Mouse (Mus musculus) NIH3T3 (cell line): ENCODE measurements around the gene Alg12.

ENCODE experiments used
- DNase-seq: peaks from one replicate; pipeline ENCODE4 v3.0.0-alpha.2; 2012; ENCODE audit warnings: low read depth

The Alg12 gene

DNA sequence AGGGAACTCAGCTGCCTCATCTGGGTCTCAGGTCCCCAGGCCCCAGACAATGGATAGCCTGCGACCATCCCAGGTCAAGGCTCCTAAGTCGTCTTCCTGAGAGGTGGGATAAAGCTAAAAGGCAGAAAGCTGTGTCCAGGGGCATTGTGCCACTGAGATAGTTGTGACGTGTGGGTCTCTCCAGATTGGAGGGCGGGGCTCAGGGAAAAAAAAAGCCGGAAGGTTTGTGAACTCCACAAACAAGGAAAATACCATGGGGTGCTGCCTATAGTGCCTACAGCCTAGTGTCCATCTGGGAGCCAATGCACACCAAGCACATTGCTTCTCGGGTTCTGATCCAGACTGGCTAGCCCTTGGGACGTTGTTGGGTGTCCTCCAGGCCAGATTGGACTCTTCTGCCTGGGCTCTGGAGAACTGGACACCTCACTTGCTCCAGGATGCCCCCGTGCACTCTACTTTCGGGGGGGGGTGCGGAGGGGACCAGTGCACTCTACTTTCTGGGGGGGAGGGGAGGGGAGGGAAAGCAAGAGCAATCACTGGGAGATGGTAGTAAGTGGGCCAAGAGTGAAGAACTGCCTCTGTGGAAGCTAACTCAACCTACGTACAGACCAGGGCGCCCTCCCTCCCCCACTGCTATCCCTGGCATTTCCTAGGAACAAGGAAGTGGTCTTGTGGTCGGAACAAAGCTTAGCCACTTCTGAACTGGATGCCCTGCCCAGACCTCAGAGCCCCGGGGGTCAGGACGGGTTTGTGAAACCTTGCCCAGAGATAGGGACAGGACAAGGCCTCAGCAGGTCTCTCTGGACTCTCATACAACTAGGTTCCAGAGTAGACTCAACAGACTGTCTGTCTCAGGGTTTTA is 36.1 kb upstream of the Alg12 start:
- peak; percentile 50 for DNase-seq

DNA sequence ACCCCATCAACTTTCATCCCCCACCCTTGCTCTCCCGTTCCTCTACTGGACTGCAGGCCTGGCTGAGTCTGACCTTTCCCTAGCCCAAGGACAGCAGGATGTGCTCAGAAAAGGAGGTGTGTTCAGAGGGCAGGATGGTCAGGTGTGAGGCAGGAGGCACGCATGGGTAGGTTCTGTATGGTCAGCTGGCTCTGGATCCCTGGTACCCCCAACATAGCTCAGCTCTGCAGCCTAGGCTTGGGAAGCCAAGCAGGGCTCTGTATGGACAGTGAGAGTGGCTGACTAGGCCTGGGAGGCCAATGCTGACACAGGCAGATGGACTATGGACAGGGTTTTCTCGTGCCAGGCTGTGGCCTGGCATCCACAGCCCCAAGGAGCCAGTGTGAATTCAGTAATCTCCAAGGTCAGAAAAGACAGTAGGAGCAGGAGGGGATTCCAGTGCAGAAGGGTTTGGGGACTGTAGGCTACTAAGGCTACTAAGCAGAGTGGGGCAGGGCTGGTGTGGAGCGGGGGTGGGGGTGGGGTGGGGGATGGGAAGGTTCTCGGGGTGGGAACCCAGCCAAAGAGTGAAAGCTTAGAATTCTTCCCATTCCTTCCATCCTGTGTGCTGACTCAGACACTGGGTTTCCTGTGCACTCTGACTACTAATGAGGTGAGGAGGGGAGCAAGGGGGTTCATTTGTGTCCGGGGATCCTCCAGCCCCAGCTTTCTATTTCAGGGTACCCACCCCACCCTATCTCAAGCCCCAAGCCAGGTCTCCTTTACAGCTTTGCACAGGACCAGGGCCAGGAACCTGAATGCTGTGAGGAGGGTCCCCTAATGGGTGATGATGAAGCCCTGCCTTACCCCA is 35.2 kb upstream of the Alg12 start:
- peak; percentile 76 for DNase-seq

GRCm38 (mm10) chr15:88853106-88853505 is 34.0 kb upstream of the Alg12 start:
- DNase-seq = peak; percentile 55

GRCm38 (mm10) chr15:88851507-88852149 is 32.5 kb upstream of the Alg12 start:
- DNase-seq = no peak

GRCm38 (mm10) chr15:88851076-88851475 is 32.0 kb upstream of the Alg12 start:
- no peak for DNase-seq

DNA sequence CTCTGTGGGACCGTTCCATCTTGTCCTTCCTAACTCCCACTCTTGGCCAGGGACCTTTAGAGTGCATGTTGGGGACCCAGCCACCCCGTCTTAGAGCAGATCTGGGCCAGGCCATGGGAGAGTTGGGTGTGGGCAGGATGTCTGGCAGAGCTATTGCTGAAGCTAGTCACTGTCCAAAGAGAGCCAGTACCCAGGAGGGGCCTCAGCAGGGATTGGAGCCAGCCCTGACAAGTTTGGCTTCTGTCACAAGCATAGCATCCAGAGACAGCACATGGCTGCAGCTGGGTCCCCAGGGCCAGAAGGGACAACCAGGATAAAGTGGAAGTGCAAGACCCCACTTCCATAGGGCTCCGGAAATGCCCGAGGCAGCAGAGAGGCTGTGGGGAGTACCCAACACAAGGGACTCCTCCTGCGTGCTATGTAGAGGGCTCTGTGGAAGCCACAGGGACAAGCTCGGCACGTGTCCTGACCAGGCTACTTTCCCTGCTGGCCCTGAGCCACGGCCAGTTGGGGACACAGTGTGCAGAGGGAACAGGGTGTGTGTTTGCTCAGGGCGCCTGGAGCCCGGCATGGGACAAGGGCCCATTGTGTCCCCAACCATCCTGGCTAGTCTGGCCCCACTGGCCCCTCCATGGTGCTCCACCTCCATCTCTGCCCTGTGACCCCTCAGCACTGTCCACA is 31.2 kb upstream of the Alg12 start:
- no peak for DNase-seq

GRCm38 (mm10) chr15:88849621-88850020 is 30.5 kb upstream of the Alg12 start:
- no peak for DNase-seq

GRCm38 (mm10) chr15:88848661-88849060 is 29.5 kb upstream of the Alg12 start:
- no peak for DNase-seq

DNA sequence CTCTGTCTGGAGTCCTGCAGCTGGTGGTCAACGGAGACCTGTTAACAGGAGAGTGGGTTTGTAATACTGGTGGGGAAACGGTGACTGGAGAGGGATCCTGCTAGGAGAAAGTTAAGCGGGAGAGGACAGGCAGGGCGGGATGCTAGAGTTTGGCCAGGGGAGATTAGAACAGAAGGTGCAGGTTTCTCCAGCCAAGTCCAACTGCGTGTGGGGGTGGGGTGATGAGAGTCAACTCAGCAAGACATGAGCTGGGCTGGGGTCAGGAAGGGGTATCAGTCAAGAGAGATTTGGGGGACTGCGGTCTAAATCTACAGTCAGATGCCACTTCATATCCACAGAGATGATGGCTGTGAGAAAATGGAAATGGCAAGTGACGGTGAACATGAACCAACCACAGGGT is 25.8 kb upstream of the Alg12 start:
- no peak for DNase-seq

DNA sequence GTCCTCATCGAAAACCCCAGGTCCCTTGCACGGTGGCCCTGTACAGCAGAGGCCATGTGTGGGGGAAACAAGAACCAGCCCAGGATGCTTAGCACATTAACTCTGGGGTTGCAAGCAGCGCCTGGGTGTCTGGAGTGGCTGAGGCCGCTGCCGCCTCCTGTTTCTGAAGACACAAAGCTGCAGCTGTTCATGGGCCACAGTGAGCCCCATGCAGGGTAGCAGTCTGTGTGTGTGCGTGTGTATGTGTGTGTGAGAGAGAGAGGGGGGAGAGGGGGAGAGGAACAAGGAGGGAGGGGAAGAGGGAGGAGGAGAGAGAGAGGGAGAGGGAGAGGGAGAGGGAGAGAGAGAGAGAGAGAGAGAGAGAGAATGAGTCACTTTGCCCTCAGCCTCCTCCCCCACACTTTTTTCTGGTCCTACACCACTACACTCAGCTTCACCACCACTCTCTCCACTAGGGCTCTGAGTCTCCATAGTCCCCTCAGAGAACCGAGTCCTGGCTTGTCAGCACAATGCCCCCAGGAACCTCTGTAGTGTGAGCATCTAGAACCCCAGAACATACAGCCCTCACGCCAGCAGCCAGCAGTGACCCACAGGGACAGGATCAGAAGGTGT is 24.5 kb upstream of the Alg12 start:
- DNase-seq = peak; percentile 72

DNA sequence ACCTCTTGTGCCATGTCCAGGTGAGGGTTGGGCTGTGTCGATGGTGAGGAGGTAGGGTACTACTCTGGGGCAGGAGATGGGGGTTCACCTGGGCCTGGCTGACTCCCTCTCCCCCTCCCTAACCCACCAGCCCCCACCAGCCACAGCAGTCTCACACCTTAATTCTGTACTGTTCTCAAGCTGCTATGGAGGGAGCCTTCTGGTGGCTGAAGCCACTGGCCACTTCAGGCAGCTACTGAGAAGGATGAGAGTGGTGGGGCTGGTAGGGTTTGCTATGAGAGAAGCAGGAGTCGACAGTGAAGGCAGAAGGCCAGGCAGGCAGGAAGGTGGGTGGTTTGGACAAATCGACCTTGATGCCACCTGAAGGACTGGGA is 23.2 kb upstream of the Alg12 start:
- no peak for DNase-seq

GRCm38 (mm10) chr15:88841580-88842299 is 22.6 kb upstream of the Alg12 start:
- DNase-seq = no peak

DNA sequence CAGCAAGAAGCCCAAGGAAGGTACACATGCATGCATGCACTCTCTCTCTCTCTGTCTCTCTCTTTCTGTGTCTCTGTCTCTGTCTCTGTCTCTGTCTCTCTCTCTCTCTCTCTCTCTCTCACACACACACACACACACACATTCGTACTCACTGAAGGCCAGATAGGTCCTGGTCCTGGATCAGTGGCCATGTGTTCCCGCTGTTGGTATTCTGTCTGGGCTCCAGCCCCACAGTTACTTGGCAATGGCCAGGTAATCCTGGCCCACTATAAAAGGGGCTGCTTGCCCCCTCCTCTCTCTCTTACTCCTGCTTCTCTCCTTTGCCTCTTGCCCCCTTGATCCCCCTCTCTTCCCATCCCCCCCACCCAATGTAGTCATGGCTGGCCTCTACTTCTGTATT is 22.0 kb upstream of the Alg12 start:
- no peak for DNase-seq

- DNase-seq = no peak
These were observed 21.0 kb upstream of the Alg12 start for GRCm38 (mm10) chr15:88840126-88840525.

DNA sequence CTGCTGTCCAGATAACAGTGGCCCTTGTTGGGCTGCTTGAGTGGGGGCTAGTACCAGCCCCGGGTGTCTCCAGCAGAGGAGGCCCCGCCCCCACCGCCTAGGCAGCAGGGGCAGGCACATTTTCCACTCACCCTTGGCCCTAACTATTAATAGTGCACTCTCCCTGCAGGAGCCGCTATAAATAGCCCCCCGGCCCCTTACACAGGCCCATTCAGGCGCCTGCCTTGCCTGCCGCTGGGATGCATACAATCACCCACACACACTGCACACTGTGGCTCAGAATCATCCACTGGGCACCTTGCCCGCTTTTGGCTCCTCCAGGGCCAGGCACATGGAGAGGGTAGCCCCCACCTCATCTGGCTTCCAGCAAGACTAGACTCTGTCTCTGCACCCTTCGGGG is 20.2 kb upstream of the Alg12 start:
- DNase-seq = peak; percentile 65

DNA sequence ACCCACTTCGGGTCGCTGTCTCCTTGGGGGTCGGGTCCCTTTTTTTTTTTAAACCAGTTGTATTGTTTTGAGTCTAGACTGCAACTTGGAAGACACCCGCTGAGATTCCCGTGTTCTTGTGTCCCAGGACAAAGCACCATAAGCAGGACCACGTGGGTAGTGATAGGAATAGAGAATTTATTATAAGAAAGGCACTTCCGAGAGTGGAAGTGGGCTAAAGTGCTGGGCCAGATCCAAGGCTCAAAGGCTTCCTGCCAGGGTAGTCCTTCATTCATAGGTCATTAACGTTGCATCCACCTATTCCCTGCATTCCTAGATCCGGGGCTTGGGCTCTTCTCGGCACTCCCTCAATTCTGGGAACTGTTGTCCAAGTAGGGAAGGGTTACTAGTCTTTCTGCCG is 18.9 kb upstream of the Alg12 start:
- DNase-seq = peak; percentile 30

DNA sequence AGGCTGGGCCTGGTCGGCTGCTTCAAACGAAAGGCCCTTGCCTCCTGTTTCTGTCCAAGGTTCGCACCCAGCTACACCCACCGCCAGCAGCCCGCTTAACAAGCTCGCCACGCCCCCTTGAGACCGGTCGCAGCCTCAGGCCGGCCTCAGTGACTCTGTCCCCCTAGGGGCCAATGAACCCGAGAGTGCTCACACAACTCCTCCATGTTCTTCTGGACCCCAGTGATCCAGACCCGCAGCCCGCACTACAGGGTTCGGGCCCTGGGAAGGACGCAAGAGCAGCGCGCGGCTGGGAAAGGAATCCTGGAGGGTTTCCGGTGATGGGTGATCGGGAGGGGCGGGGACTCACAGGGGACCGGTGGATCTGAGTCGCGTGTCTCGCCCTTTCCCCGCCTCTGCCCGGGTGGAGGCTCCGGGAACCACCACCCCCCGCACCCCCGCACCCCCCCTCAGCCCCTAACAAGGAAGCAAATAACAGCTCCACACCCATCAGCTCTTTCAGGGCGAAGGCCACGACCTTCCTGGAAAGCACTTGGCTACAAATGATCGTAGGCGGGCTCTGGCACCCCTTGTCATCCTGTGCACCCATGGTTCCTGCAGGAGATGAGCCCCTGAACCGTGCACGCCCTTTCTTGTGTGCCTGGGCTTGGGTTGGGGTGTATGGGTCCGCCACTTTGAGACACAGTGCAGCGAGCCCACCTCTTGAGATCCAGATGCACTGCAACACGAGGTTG is 18.2 kb upstream of the Alg12 start:
- peak; percentile 74 for DNase-seq

DNA sequence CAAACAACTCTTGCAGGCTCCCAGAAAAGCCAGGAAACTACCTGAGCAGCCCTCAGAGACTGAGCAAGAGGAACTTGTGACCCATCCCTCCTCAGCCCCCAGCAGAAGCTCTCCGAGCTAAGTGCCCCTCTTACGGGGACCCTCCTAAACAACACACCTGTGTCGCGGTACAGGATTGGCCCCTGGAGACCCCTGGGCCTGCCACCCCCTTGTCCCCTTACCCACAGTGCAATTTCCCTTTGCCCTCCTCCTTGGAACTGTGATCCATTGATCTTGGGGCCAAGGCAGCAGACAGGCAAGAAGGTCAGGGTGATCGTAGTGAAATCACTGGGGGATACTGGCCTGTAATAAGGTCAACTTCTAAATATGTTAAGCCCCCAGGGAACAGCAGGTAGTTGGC is 17.5 kb upstream of the Alg12 start:
- DNase-seq = no peak

- DNase-seq = no peak
These were observed 16.9 kb upstream of the Alg12 start for GRCm38 (mm10) chr15:88836031-88836430.

- no peak for DNase-seq
These were observed 13.4 kb upstream of the Alg12 start for GRCm38 (mm10) chr15:88832536-88832935.
